Mouse (Mus musculus) liver, embryonic 11.5 days (tissue): ENCODE data around the gene Zfp511. TPM values are rescaled to one million over a fixed set of nuclear protein-coding genes. Genes with fewer than 3 reads are reported as not detected.

Source experiments
- ATAC-seq: fragments of 200-750 bp; cut with Nextera tagmentation; replicated peaks from 2 replicates; pipeline ENCODE4 v1.8.0; 2017; ENCODE audit warnings: moderate number of reproducible peaks, mild to moderate bottlenecking, moderate TSS enrichment, moderate library complexity; ENCODE audit not compliant: low FRiP score
- DNase-seq: peaks from one replicate; pipeline ENCODE4 v3.0.0-alpha.2; 2017; ENCODE audit warnings: low spot score
- H3K27ac ChIP-seq: fragments of 300-500 bp; sonication (generic); 2 replicates; pipeline ENCODE4 v1.5.1; 2014; ENCODE audit warnings: mild to moderate bottlenecking, low read depth, low read length, control low read depth
- H3K27me3 ChIP-seq: fragments of 300-500 bp; sonication (generic); replicated peaks from 2 replicates; pipeline ENCODE4 v1.6.1; 2014; ENCODE audit warnings: low read length, mixed read lengths; ENCODE audit not compliant: control insufficient read depth, insufficient read depth
- H3K36me3 ChIP-seq: fragments of 300-500 bp; sonication (generic); 2 replicates; pipeline ENCODE4 v1.6.1; 2014; ENCODE audit warnings: mild to moderate bottlenecking, low read length, moderate library complexity, mixed read lengths; ENCODE audit not compliant: control insufficient read depth, insufficient read depth
- H3K4me1 ChIP-seq: fragments of 300-500 bp; sonication (generic); replicated peaks from 2 replicates; pipeline ENCODE4 v1.6.1; 2014; ENCODE audit warnings: low read length, mixed read lengths; ENCODE audit not compliant: control insufficient read depth, insufficient read depth
- H3K4me2 ChIP-seq: fragments of 300-500 bp; sonication (generic); 2 replicates; pipeline ENCODE4 v1.6.1; 2014; ENCODE audit warnings: mild to moderate bottlenecking, control low read depth, moderate library complexity
- H3K4me3 ChIP-seq: fragments of 300-500 bp; sonication (generic); 2 replicates; pipeline ENCODE4 v1.5.1; 2014; ENCODE audit warnings: low read depth, low read length, control low read depth
- H3K9ac ChIP-seq: fragments of 300-500 bp; sonication (generic); 2 replicates; pipeline ENCODE4 v1.6.1; 2014; ENCODE audit warnings: low read depth, low read length, control low read depth
- H3K9me3 ChIP-seq: fragments of 300-500 bp; sonication (generic); 2 replicates; pipeline ENCODE4 v1.6.1; 2016; ENCODE audit warnings: low read length, inconsistent platforms, mixed read lengths; ENCODE audit not compliant: control insufficient read depth
- WGBS: fragments of 180-500 bp; shearing (Covaris S2); extraction: QIAGEN DNeasy Blood & Tissue Kit; methylation state at CpG from one replicate; pipeline ENCODE4 v1.1.7; 2014; 5-methylcytosine and 5-hydroxymethylcytosine counted together
- polyA plus RNA-seq: library from polyadenylated mRNA; unstranded; fragments of >200 nt; fragmentation: Nextera tagmentation; extraction: Ambion mirVana; gene quantifications from 2 replicates; pipeline ENCODE4 v1.2.1, GENCODE M21; 2014

Zfp511 gene
- polyA plus RNA-seq, result 41.4 and 44.6 TPM in 2 replicates

DNA sequence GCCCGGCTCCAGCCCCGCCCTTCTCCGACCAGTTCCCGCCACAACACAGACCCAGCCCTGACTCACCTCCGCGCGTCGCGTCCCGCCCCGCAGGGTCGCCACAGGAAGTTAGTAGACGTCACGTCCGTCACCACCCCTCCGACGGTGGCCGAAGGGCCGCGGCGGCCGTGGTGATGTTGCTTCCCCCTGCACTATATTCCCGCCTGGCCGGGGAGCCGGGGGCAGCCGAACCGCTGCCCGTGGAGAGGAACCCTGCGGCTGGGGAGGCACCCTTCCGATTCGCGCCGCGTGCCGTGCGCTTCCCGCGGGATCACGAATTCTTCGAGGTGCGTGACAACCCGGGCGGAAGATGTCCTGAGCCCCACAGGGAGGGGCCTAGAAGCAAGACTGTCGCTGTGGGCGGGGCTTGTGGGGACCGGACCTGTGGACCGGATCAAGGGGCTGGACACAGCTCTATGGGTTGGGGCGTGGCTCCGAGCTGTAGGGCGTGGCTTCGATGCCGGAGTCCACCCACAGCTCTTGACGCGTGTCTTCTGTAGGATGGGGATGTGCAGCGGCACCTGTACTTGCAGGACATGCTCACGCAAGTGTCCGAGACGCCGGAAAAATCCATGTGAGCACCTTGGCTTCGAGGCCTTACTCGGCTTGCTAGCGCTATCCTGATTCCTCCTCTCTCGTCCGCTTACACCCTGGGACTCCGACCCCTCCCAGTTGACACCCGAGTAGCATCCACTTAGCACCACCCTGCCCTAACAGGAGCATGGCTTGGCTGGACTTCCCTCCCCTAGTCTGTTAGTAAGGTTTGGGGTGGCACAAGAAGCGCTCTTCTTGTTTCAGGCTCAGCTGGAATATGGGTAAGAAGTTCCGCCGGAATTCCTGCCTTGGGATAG lies at the start of gene Zfp511, which contains the start of gene Tubgcp2:
Zfp511 (plus strand) TSS at position 111 of the 890 bp plus-strand sequence.
Tubgcp2 (minus strand) TSS at position 389 of the 890 bp plus-strand sequence.
- no peaks in the 10 kb centered on the region for H3K9me3 ChIP-seq
- 1% methylated on average over 69 of the region's 69 CpGs for WGBS
- H3K4me1 ChIP-seq, result peaks cover 8% of the 10 kb centered on the region; the same call in 1 of the 2 replicates
- peak; percentile 97 for DNase-seq
- ATAC-seq, result peak; percentile 98
- peak within 1 kb of the TSS; percentile 89 for H3K9ac ChIP-seq
- H3K27me3 ChIP-seq, result no peaks in the 10 kb centered on the region
- peak within 1 kb of the TSS; percentile 72 for H3K27ac ChIP-seq
- H3K36me3 ChIP-seq, result peaks cover 15% of the 10 kb centered on the region; the same call in 1 of the 2 replicates
- H3K4me3 ChIP-seq, result peak within 1 kb of the TSS; percentile 90
- H3K4me2 ChIP-seq, result peak within 1 kb of the TSS; percentile 87

DNA sequence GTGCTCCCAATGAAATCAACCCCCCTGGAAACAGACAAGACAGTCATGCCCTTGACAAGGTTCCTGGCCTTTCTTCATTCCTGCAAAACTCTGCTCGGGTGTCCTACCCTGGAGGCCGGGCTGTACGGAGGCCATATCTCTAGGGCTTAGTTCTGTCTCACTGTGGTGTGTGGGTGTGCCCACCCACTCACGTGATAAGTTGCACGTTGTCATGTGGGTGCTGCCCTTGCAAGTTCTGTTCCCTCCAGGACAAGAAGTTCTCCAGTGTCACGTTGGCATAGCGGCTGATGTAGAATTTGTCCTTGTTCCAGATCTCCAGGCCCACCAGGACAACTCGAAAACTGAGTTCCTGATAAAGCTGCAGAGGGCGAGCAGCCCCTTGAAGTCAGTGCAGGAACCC lies 47.9 kb upstream of the Zfp511 start:
- H3K36me3 ChIP-seq, result no peaks in the 10 kb centered on the region
- H3K4me3 ChIP-seq, result no peak overlapping the region
- WGBS, result 77% methylated on average over 9 of the region's 9 CpGs
- no peak overlapping the region for H3K27ac ChIP-seq
- DNase-seq (no peak), ATAC-seq (no peak)
- no peak overlapping the region for H3K4me2 ChIP-seq
- no peaks in the 10 kb centered on the region for H3K27me3 ChIP-seq
- no peaks in the 10 kb centered on the region for H3K4me1 ChIP-seq
- H3K9ac ChIP-seq, result no peak overlapping the region
- no peaks in the 10 kb centered on the region for H3K9me3 ChIP-seq

DNA sequence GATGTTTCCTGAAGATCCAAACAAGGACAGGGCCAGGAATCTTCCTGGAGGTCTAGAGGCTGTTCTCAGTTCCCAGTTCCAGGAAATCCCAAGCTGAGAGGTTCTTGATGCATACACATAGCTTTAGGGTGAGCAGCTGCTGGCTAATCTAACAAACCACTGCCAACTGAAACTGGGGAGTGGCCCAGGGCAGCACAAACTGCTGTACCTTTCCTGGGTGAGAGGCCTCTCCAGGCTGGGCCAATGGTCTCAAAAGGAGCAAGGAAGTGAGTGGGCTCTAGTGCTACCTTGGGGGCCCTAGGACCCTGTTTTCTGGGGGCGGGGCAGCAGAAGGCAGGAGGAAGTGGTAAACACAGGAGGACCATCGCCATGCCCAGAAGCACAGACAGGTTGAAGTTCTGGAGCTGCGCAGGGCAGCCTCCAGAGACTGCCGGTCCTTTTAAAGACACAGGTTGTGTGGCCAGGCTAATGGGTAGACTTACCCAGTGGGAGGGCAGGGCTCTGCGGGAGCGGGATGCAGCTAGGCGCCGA lies 45.3 kb upstream of the Zfp511 start:
- Histone ChIP-seq H3K4me3 (no peak overlapping the region), H3K36me3 (no peaks in the 10 kb centered on the region), H3K27me3 (no peaks in the 10 kb centered on the region), H3K9me3 (no peaks in the 10 kb centered on the region), H3K9ac (no peak overlapping the region), H3K4me2 (no peak overlapping the region), H3K4me1 (no peaks in the 10 kb centered on the region), H3K27ac (no peak overlapping the region)
- DNase-seq (no peak), ATAC-seq (no peak)
- 59% methylated on average over 8 of the region's 8 CpGs for WGBS

DNA sequence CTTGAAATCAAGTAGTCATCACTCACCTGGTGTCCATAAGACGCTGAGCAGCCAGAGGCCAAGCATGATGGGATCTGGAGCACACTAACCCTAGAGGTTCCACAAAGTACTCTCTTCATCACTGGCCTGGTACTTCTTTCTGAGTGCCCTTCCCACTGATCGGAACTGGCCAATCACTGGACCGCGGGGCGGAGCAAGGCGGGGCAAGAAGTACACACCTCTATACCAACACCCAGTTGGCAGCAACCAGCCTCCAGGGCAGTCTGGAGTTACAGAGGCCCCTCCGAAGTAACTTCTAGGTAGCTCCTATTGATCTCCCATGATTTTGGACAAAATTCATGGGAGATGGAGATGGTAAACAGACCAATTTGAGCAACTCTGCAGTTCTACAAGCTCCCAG lies 43.8 kb upstream of the Zfp511 start, which contains the start of gene Adam8:
Adam8 (minus strand) TSS at position 157 of the 400 bp plus-strand sequence.
- no peaks in the 10 kb centered on the region for H3K27me3 ChIP-seq
- WGBS, result 25% methylated on average over 7 of the region's 7 CpGs
- H3K36me3 ChIP-seq, result no peaks in the 10 kb centered on the region
- H3K4me1 ChIP-seq, result no peaks in the 10 kb centered on the region
- H3K9ac ChIP-seq, result no peak within 1 kb of the TSS
- peak; percentile 73 for ATAC-seq
- H3K9me3 ChIP-seq, result no peaks in the 10 kb centered on the region
- no peak within 1 kb of the TSS for H3K4me3 ChIP-seq
- no peak within 1 kb of the TSS for H3K27ac ChIP-seq
- H3K4me2 ChIP-seq, result no peak within 1 kb of the TSS
- no peak for DNase-seq

DNA sequence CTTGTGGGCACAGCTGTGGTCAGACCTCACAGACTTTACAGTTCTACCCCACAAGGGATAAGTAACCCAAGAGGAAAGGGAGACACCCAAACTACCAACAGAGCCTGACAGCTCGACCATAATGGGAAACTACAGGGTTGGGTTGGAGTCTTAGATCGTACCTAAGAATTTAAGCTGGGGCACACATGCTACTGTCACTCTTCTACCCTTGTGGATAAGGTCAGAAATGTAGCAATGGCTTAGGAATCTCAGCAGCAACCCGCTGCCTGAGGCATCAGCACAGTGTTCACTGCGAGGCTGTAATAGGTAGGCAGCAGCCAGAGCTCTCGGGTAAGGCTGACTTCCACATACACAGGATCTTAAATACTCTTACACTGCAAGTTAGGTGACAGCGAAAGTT lies 42.7 kb upstream of the Zfp511 start:
- H3K4me2 ChIP-seq, result no peak overlapping the region
- no peaks in the 10 kb centered on the region for H3K27me3 ChIP-seq
- 86% methylated on average over 6 of the region's 6 CpGs for WGBS
- H3K4me1 ChIP-seq, result no peaks in the 10 kb centered on the region
- no peak overlapping the region for H3K9ac ChIP-seq
- no peak overlapping the region for H3K4me3 ChIP-seq
- no peak overlapping the region for H3K27ac ChIP-seq
- no peak for ATAC-seq
- H3K36me3 ChIP-seq, result peaks cover 4% of the 10 kb centered on the region; the same call in 1 of the 2 replicates
- no peak for DNase-seq
- H3K9me3 ChIP-seq, result no peaks in the 10 kb centered on the region

DNA sequence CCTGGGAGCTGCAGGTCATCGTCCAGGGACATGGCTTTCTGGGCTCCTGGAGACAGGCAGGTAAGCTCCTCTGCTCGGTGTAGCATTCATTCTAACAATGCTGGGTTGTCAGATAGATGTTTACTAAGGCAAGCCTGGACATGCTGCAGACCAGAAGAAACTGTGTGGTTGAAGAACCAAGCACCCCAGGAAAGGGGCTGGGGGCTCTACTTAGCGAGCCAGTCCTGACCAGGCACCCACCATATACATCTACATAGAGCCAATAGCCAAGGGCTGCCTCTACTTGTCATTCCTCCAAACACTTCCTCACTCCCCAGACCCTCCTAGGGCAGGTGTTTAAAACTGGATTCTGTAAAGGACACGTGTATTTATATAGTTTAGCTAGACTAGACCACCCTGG lies 42.0 kb upstream of the Zfp511 start:
- no peak for ATAC-seq
- H3K36me3 ChIP-seq, result peaks cover 10% of the 10 kb centered on the region; the same call in 1 of the 2 replicates

DNA sequence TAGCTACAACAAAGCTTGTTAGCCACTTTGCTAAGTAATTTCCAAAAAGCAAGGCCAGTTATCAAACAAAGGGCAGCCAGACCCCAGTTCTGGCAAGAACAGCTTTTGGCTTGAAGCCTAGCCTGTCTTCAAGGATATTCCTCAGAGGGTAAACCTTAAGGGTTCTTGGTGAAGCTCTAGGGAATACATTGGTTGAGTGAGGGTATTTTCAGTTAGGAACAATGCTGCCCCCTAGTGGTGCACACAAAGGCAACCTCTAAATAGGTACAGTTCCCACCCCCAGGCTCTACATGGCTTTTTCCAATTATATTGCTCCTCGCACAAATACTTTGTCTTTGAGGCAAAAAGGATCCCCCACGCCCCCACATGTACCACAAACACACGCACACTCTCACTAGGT lies 41.5 kb upstream of the Zfp511 start:
- Histone ChIP-seq H3K36me3 (peaks cover 10% of the 10 kb centered on the region; the same call in 1 of the 2 replicates), H3K4me2 (no peak overlapping the region), H3K27ac (no peak overlapping the region), H3K9me3 (no peaks in the 10 kb centered on the region), H3K4me3 (no peak overlapping the region), H3K9ac (no peak overlapping the region), H3K27me3 (no peaks in the 10 kb centered on the region), H3K4me1 (no peaks in the 10 kb centered on the region)
- no peak for ATAC-seq
- peak; percentile 41 for DNase-seq
- 37% methylated on average over 3 of the region's 3 CpGs for WGBS

More for the DNA sequence above, 42.0 kb upstream of the Zfp511 start:
- DNase-seq, result no peak
- Histone ChIP-seq H3K9me3 (no peaks in the 10 kb centered on the region), H3K27me3 (no peaks in the 10 kb centered on the region), H3K4me3 (no peak overlapping the region), H3K9ac (no peak overlapping the region), H3K27ac (no peak overlapping the region), H3K4me2 (no peak overlapping the region), H3K4me1 (no peaks in the 10 kb centered on the region)
- 77% methylated on average over 4 of the region's 4 CpGs for WGBS

DNA sequence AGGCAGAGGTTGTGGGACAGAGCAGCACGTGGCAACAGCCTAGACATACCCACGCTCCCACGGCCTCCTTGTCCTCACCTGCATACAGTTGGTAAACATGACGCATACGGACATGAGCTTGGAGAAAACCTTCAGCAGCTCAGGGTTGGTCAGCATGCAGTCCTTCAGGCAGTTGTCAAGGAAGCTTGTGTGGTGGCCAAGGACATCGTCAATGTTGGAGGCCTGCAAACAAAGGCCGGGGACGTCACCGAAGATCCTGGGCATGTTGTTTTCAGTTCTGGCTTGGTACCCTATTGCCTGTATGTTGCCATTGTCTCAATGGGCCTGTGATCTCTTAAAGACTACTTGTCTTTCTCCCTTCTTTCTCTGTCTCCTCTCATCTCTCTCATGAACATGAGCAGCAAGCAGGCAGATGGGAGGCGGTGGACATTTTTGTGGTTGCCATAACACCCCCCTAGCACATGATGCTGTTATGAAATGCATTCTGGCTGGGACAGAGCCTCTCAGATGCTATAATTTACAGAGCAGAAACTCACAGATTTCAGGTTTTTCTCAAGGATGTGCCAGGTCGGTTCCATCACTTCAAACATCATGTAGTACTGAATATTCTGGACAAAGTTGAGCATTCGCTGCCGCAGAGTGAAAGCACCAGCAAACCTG lies 37.4 kb upstream of the Zfp511 start:
- WGBS, result 95% methylated on average over 13 of the region's 13 CpGs
- no peak for DNase-seq
- Histone ChIP-seq H3K9me3 (no peaks in the 10 kb centered on the region), H3K4me2 (no peak overlapping the region), H3K4me3 (no peak overlapping the region), H3K9ac (no peak overlapping the region), H3K27ac (no peak overlapping the region), H3K36me3 (peaks cover 27% of the 10 kb centered on the region), H3K27me3 (no peaks in the 10 kb centered on the region), H3K4me1 (no peaks in the 10 kb centered on the region)
- no peak for ATAC-seq
